Mouse (Mus musculus) frontal cortex, postnatal 14 days (tissue): ENCODE data around the gene Lamtor5.
"Not testable (repeated sequence)": the region's sequence is repeated elsewhere in the genome, so short reads cannot be mapped to it uniquely, and the experiment has no call there.

Source experiments
- DNase-seq, 2 experiments: peaks; one replicate each; pipeline ENCODE4 v3.0.0; 2022; ENCODE audit warnings: low spot score in 2 of 2

Lamtor5 gene

GRCm38 (mm10) chr3:107272433-107272832 lies 6.2 kb upstream of the Lamtor5 start:
- DNase-seq: no peak

DNA sequence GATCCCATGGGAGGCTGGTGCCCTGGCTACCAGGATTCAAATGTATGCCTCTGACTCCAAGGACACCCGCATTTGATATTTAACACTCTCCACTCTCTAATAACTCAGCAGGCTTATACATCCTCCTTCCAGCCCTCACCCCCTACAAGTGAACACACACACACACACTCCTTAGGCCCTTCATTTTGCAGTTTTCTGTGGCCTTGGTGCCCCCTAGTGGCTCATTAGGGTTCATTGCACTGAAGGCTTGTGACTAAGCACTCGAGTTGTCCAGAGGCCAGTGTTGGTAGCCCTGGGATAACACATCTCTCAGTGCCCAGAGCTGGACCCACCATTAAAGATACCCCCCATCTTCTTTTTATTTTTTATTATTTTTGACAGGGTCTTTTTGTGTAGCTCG lies 4.8 kb upstream of the Lamtor5 start:
- DNase-seq: peak; percentile 53 to 69

DNA sequence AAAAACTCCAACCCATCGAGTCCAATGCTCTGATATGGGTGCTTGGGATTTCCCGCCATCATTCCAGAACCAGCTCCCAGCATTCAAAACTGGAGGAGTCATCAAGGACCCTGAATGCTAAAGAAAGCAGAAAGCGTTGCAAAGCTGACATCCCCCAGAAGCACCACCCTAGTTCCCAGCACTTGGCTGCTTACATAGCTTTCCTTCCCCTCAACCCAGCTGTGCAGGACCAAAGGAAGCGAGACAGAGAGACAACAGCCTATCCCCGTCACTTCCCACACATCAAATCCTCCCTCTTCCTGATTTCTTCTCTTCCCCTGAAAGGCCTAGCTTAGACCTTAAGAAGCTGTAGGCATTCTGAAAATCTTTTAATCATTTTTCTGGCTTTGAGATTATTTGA lies 3.3 kb upstream of the Lamtor5 start:
- no peak for DNase-seq

DNA sequence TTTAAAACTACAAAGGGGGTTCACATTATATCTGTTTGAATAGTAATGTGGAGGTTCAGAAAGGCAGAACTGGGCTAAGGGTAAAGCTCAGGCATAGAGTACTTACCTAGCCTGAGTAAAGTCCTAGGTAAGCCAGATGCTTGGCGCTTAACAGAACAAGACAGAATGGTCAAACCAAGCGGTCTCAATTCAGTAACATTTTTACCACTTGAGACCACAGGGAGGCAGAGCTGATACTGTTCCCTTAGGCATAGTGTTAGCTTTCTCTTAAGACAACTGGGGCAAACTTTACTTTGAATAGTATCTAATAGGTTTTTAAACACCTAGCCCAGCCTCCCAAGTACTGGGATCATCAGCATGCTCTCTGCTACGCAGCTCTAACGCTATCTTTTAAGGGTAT lies 2.7 kb upstream of the Lamtor5 start:
- DNase-seq: no peak

GRCm38 (mm10) chr3:107276626-107277025 lies 2.0 kb upstream of the Lamtor5 start:
- no peak for DNase-seq

GRCm38 (mm10) chr3:107286123-107286522 lies 7.5 kb downstream of the Lamtor5 start:
- no peak for DNase-seq

DNA sequence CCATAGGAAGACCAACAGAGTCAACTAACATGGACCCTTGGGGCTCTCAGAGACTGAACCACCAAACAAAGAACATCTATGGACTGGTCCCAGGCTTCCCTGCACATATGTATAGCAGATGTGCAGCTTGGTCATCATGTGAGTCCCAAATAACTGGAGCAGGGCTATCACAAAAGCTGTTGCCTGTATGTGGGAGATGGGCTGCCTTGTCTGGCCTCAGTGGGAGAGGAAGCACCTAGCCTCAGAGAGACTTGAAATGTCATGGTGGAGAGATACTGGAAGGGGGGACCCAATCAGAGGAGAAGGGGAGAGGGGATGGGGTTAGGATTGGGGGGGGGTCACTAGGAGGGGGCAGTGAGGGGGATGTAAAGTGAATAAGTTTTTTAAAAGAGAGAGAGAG lies 8.7 kb downstream of the Lamtor5 start:
- DNase-seq: no peak

DNA sequence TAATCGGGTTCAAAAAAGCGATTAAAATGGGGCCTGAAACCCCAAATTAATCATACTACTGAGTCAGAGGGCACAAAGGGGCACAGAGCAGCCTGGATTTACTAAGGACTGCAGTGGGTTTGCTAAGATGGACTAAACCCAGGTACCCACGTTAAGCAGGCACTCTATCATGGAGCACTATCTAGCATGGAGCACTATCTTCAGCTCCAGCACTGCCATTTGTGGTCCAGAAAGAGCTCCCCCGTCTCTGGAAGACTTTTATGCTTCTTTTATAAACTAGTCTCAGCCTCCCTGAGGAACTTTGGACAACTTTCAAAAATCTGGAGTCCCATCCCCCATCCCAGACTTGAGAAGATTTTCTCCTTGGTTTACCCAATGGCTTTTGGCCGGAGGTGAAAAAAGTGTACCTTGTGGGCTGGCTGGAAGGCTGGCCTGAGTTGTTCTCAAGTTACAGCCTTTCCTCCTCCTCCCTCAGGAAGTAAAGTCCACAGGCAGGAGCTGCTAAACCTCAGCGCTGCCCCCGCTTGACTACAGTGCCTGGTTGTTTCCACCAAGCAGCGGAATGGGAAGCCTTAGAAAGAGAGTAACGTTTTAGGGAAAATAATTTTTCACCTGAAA lies 12.2 kb downstream of the Lamtor5 start, which contains the start of gene Slc16a4:
Slc16a4 (plus strand) TSS at position 467 of the 618 bp plus-strand sequence.
- DNase-seq: no peak

DNA sequence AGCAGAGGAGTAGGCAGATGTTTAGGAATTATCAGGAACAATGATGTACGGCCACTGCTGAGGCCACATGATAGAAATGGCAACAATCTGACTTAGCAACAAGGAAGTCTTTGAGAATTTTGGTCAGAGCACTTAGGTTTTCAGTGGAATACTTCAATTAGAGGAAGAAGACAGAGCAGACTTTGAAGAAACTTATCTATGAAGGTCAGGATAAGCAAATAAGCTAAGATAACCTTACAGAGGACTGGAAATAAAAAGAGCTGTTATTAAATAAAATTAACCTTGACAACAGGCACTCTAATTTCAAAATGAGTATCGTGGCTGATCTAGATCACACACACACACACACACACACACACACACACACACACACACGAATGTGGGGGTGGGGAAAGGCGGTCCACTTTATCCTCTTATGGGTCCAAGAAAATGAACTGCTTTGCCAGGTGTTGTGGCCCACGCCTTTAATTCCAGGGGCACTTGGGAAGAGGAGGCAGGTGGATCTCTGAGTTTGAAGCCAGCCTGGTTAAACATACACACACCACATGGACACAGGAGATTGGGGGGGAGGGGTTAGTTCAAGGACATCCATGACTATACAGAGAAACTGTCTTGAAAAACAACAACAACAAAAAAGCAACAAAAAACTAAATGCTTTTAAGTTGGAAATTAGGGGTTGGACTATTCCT lies 17.2 kb downstream of the Lamtor5 start:
- no peak for DNase-seq

DNA sequence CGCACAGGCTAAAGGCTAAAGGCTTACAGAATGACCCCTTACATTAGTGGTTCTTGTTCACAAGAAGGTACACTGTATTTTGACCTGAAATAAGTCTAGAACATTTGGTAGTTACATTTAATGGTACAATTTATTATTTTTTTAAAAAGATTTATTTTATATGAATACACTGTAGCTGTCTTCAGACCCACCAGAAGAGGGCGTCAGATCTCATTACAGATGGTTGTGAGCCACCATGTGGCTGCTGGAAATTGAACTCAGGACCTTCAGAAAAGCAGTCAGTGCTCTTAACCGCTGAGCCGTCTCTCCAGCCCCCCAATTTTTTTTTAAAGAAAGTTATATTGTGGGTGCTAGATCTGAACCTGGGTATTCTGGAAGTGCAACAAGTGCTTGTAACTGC lies 18.3 kb downstream of the Lamtor5 start:
- not testable (repeated sequence) for DNase-seq

- DNase-seq: no peak
Observed at GRCm38 (mm10) chr3:107317338-107317737, 38.7 kb downstream of the Lamtor5 start.

- no peak for DNase-seq
Observed at GRCm38 (mm10) chr3:107321141-107321540, 42.5 kb downstream of the Lamtor5 start.

- no peak for DNase-seq
Observed at GRCm38 (mm10) chr3:107321776-107322175, 43.1 kb downstream of the Lamtor5 start.

- no peak for DNase-seq
Observed at GRCm38 (mm10) chr3:107326442-107326841, 47.8 kb downstream of the Lamtor5 start.

DNA sequence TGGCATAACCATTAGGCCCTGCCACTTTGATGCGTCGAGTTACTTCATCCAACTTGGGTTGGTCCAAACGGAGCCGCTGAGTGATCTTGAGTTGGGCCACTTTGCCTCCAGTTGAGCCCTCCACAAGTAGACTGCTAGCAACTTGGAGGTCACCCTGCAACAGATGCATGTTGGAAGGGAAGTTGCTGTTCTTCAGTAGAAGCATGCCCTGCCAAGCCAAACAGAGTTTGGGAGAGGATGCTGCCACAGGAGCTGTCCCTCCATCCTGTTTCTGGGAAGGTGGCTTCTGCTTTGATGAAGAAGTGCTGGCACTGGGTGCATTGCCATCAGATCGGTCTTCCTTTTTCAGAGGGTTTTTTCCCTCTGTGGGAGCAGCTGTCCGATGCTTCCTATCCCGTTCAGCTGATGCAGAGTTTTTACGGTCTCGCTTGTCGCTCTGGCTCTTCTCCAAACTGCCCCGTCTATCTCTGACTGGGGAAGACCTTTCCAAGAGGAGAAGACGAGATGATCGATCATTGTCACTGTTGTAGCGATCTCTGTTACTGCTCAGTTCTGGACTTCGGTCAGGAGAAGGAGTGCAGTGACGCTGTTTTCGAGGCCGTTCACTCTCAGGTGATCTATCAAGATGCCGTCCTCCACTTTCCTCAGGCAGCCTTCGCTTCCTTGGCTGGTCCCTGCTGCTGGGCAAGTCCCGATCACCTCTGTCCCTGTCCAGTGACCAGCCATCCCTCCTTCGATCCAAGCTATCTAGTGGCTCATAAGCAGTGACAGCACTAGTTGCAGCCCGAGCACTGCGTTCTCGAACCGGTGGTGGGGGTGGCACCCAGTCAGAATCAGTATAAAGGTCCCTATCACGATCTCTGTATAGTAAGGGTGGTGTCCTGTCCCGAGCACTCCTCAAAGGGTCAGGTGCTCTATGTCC lies 52.1 kb downstream of the Lamtor5 start:
- no peak for DNase-seq

GRCm38 (mm10) chr3:107331746-107332126 lies 53.1 kb downstream of the Lamtor5 start:
- DNase-seq: peak in 1 of 2 experiments; percentile 27

DNA sequence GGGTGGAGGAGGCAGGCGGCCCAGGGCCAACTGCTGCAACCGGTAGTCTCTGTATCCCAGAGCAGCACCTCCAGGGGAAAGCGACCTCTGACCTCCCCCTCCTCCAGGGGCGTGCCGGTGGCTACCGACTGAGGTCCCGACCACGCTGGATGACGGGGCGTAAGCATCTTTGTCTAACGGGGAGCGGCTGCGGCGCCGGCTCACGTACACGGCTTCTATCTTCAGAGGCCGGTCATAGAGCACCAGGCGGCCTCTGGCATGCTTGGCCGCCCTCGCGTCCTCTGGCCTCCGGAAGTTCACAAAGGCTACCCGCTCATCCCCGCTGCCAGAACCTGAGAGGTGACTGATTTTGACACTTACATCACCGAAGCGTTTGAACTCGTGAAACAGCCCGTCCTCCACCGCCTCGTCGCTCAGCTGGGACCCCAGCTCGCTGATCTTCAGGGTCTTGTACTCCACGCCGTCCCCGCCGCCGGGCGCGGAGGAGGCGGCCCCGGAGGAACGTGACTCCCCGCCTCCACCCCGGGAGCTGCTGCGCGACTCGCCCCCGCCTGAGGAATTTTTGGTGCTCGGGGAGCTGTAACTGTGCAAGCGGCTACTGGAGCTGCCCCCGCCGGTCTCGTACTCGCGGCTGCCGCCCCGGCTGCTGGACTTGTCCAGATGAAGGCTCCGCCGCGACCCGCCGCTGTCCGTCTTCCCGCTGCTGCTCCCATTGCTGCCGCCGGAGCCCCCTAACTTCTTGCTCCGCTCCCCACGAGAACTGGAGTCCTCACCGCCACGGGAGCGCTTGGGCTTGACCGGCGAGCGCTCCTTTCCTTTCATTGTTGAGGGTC lies 53.7 kb downstream of the Lamtor5 start:
- DNase-seq: peak in 1 of 2 experiments; percentile 53

- peak; percentile 95 to 99 for DNase-seq
Observed at GRCm38 (mm10) chr3:107332960-107333380, 54.3 kb downstream of the Lamtor5 start.
